ENCODE assay signal across 8 mouse cellular contexts in genomic region chr16:38562131-38562967, GRCm38 (mm10). TPM values are rescaled to one million over a fixed set of nuclear protein-coding genes. Genes with fewer than 3 reads are reported as not detected.
DNase-seq lines count a peak whose midpoint lies in the region; ATAC-seq lines count a peak whose summit lies in the region.

No protein-coding gene starts in this region.

- H3K27me3 ChIP-seq in embryonic facial prominence, embryonic 14.5 days (replicated peaks; ENCODE audit: control insufficient read depth, insufficient read depth, low read length) = 0 out of 2 replicates have a peak, but pooled peaks cover 4% of the 10 kb centered on the region
- H3K27me3 ChIP-seq in kidney, embryonic 14.5 days (ENCODE audit: control insufficient read depth, insufficient read depth, low read length) = no peaks in the 10 kb centered on the region
- H3K27me3 ChIP-seq in limb, embryonic 15.5 days = peaks cover 4% of the 10 kb centered on the region; the same call in 1 of the 2 replicates

- H3K4me3 ChIP-seq in embryonic facial prominence, embryonic 14.5 days (ENCODE audit: low read depth, low read length) = peak overlapping the region; percentile 95
- peak overlapping the region; percentile 93 for H3K4me3 ChIP-seq in kidney, embryonic 14.5 days (ENCODE audit: low read length)
- peak overlapping the region; percentile 83 for H3K4me3 ChIP-seq in limb, embryonic 15.5 days

- H3K4me2 ChIP-seq in embryonic facial prominence, embryonic 14.5 days (ENCODE audit: low read depth, low read length) = peak overlapping the region; percentile 68
- peak overlapping the region; percentile 50 for H3K4me2 ChIP-seq in kidney, embryonic 14.5 days (replicated peaks; ENCODE audit: low read depth, low read length)
- H3K4me2 ChIP-seq in limb, embryonic 15.5 days = peak overlapping the region; percentile 45

- peaks cover 20% of the 10 kb centered on the region for H3K36me3 ChIP-seq in embryonic facial prominence, embryonic 14.5 days (ENCODE audit: control insufficient read depth, insufficient read depth, low read length)
- peaks cover 21% of the 10 kb centered on the region; the same call in 1 of the 2 replicates for H3K36me3 ChIP-seq in kidney, embryonic 14.5 days (ENCODE audit: control insufficient read depth, insufficient read depth, low read length)
- H3K36me3 ChIP-seq in limb, embryonic 15.5 days = peaks cover 19% of the 10 kb centered on the region

- peak overlapping the region; percentile 91 for H3K27ac ChIP-seq in embryonic facial prominence, embryonic 14.5 days (replicated peaks; ENCODE audit: low read depth, low read length)
- H3K27ac ChIP-seq in kidney, embryonic 14.5 days (ENCODE audit: low read depth, low read length) = peak overlapping the region; percentile 53; the same call in 1 of the 2 replicates
- H3K27ac ChIP-seq in limb, embryonic 15.5 days = peak overlapping the region; percentile 86

- WGBS in embryonic facial prominence, embryonic 14.5 days = 7% methylated on average over 33 of the region's 37 CpGs
- WGBS in kidney, embryonic 14.5 days = 7% methylated on average over 37 of the region's 37 CpGs
- 7% methylated on average over 37 of the region's 37 CpGs for WGBS in limb, embryonic 15.5 days

- H3K9me3 ChIP-seq in embryonic facial prominence, embryonic 14.5 days (ENCODE audit: control insufficient read depth, low read length) = no peaks in the 10 kb centered on the region
- H3K9me3 ChIP-seq in kidney, embryonic 14.5 days (ENCODE audit: control insufficient read depth, low read length) = no peaks in the 10 kb centered on the region
- H3K9me3 ChIP-seq in limb, embryonic 15.5 days = no peaks in the 10 kb centered on the region

- H3K9ac ChIP-seq in embryonic facial prominence, embryonic 14.5 days (ENCODE audit: low read depth, low read length) = peak overlapping the region; percentile 99
- H3K9ac ChIP-seq in kidney, embryonic 14.5 days (ENCODE audit: low read depth, low read length) = peak overlapping the region; percentile 94
- peak overlapping the region; percentile 84 for H3K9ac ChIP-seq in limb, embryonic 15.5 days

- peaks cover 8% of the 10 kb centered on the region; the same call in 1 of the 2 replicates for H3K4me1 ChIP-seq in embryonic facial prominence, embryonic 14.5 days (ENCODE audit: control insufficient read depth, insufficient read depth, low read length)
- no peaks in the 10 kb centered on the region for H3K4me1 ChIP-seq in kidney, embryonic 14.5 days (ENCODE audit: control insufficient read depth, insufficient read depth, low read length)
- H3K4me1 ChIP-seq in limb, embryonic 15.5 days = peaks cover 21% of the 10 kb centered on the region

- DNase-seq in 3T3-L1 (ENCODE audit: low read depth, low spot score) = peak; percentile 95
- peak; percentile 85 to 92 for DNase-seq in adrenal gland, postnatal 4 days (ENCODE audit: low spot score in 2 of 2)
- DNase-seq in embryonic facial prominence, embryonic 14.5 days (ENCODE audit: low spot score) = peak; percentile 96
- DNase-seq in heart, adult 9 months (ENCODE audit: low spot score in 2 of 2) = peak; percentile 94
- DNase-seq in monocyte, adult 2 months (ENCODE audit: low read depth in 1 of 2, low spot score in 2 of 2) = peak; percentile 78 to 91
- peak; percentile 93 for DNase-seq in spleen, postnatal 36 days (ENCODE audit: low spot score in 2 of 2)

- ATAC-seq in embryonic facial prominence, embryonic 14.5 days (ENCODE audit: low read depth) = peak; percentile 98
- ATAC-seq in kidney, embryonic 14.5 days (ENCODE audit: low FRiP score, low TSS enrichment) = peak; percentile 95
- peak; percentile 95 for ATAC-seq in limb, embryonic 15.5 days (ENCODE audit: insufficient number of reproducible peaks, low FRiP score, low TSS enrichment, low read depth)

RNA-seq across cellular contexts. Expression of gene Tmem39a, which starts 3.9 kb away (rescaled TPM):
- 10 to 100 TPM; 71.9 to 75.7 TPM for total RNA-seq in adrenal gland, postnatal 4 days (2021)
- 148 and 155 TPM in 2 replicates for polyA plus RNA-seq in embryonic facial prominence, embryonic 14.5 days (2014; fragmentation: Nextera tagmentation; extraction: Ambion mirVana)
- 90.5 and 121 TPM in 2 replicates for polyA plus RNA-seq in kidney, embryonic 14.5 days (2014; fragmentation: Nextera tagmentation; extraction: Ambion mirVana)
- 154 and 161 TPM in 2 replicates for polyA plus RNA-seq in limb, embryonic 15.5 days (2015; fragmentation: Nextera tagmentation; extraction: Ambion mirVana)

RNA-seq across cellular contexts. Expression of gene Poglut1, which starts 12.3 kb away (rescaled TPM):
- total RNA-seq in adrenal gland, postnatal 4 days (2021) = 10 to 100 TPM; 31.7 to 33.7 TPM
- polyA plus RNA-seq in embryonic facial prominence, embryonic 14.5 days (2014; fragmentation: Nextera tagmentation; extraction: Ambion mirVana) = 51.4 and 57.3 TPM in 2 replicates
- 50.9 and 63.5 TPM in 2 replicates for polyA plus RNA-seq in kidney, embryonic 14.5 days (2014; fragmentation: Nextera tagmentation; extraction: Ambion mirVana)
- polyA plus RNA-seq in limb, embryonic 15.5 days (2015; fragmentation: Nextera tagmentation; extraction: Ambion mirVana) = 53.1 and 58.5 TPM in 2 replicates

RNA-seq across cellular contexts. Expression of gene Timmdc1, which starts 39.9 kb away (rescaled TPM):
- total RNA-seq in adrenal gland, postnatal 4 days (2021) = 10 to 100 TPM; 26.4 to 32.2 TPM
- polyA plus RNA-seq in embryonic facial prominence, embryonic 14.5 days (2014; fragmentation: Nextera tagmentation; extraction: Ambion mirVana) = 18.5 and 19.2 TPM in 2 replicates
- 29.1 and 31.8 TPM in 2 replicates for polyA plus RNA-seq in kidney, embryonic 14.5 days (2014; fragmentation: Nextera tagmentation; extraction: Ambion mirVana)
- polyA plus RNA-seq in limb, embryonic 15.5 days (2015; fragmentation: Nextera tagmentation; extraction: Ambion mirVana) = 26.6 and 28.3 TPM in 2 replicates

Comparison
In these comparisons a context has a peak if more than half of its experiments do, and no peak if none do; other contexts are left out.
1. Peak in every context shown above with its lines: DNase-seq, ATAC-seq, H3K4me3 ChIP-seq and H3K27ac ChIP-seq.